Mouse (Mus musculus): ENCODE results near the gene Cdh5.

DNA sequence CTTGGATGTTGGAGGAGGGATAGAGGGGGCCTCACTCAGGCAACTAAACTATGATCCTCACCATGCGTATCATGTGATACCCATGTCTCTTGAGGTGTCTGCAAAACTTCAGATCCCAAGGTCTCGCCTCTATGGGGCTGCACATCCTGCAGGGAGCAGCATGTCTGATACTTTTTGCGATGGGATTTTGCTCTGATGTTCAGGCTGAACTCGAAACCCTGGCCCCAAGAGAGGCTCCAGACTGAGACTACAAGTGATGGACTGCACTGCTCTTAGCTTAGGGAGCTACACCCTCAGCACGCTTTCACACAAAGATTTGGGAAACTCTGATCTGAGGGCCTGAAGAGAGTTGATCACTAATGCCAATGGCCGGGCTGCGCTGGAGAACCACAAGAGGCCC, 41.0 kb upstream of the Cdh5 start:
- no peak for TF ChIP-seq CTCF (IDR thresholded peaks at IDR 0.05; ENCODE audit: low read depth, low read length)
- TF ChIP-seq POLR2A (IDR thresholded peaks at IDR 0.05; ENCODE audit: extremely low read depth, insufficient read depth, low read length): no peak
